Mouse (Mus musculus) heart, adult 2 months (tissue): Measurements from ENCODE around the gene Inpp5b. TPM values are rescaled to one million over a fixed set of nuclear protein-coding genes. Genes with fewer than 3 reads are reported as not detected.

Source experiments
- DNase-seq, 2 experiments: peaks; one replicate each; pipeline ENCODE4 v3.0.0; 2021
- H3K27ac ChIP-seq: fragments of 200-600 bp; 2 replicates; pipeline ENCODE4 v1.8.1; 2022
- H3K27me3 ChIP-seq: fragments of 200-500 bp; 2 replicates; pipeline ENCODE4 v1.6.1; 2012; ENCODE audit warnings: mild to moderate bottlenecking, low read length, inconsistent platforms, mixed read lengths; ENCODE audit not compliant: control insufficient read depth, insufficient read depth
- H3K36me3 ChIP-seq: fragments of 200-500 bp; 2 replicates; pipeline ENCODE4 v1.6.1; 2012; ENCODE audit warnings: low read length, inconsistent platforms; ENCODE audit not compliant: control insufficient read depth, insufficient read depth
- H3K4me1 ChIP-seq: fragments of 200-500 bp; 2 replicates; pipeline ENCODE4 v1.6.1; 2011; ENCODE audit warnings: low read length; ENCODE audit not compliant: control insufficient read depth, insufficient read depth
- H3K4me3 ChIP-seq: fragments of 200-600 bp; 2 replicates; pipeline ENCODE4 v1.8.1; 2022
- H3K79me2 ChIP-seq: fragments of 200-500 bp; replicated peaks from 2 replicates; pipeline ENCODE4 v1.6.1; 2012; ENCODE audit warnings: mild to moderate bottlenecking, inconsistent platforms, low read length, moderate library complexity, mixed read lengths; ENCODE audit not compliant: control insufficient read depth, insufficient read depth
- H3K9ac ChIP-seq: fragments of 200-500 bp; 2 replicates; pipeline ENCODE4 v1.6.1; 2012; ENCODE audit warnings: low read depth, mild to moderate bottlenecking, control low read depth, inconsistent platforms, low read length, mixed read lengths
- CTCF ChIP-seq: fragments of 200-600 bp; IDR thresholded peaks from 2 replicates; pipeline ENCODE4 v1.8.1; 2022; ENCODE audit warnings: antibody characterized with exemption, mild to moderate bottlenecking, moderate library complexity
- EP300 ChIP-seq: fragments of 200-500 bp; IDR thresholded peaks from 2 replicates; pipeline ENCODE4 v1.6.1; 2011; ENCODE audit warnings: low read depth, low read length, control low read depth; ENCODE audit not compliant: insufficient read depth
- POLR2A ChIP-seq: fragments of 200-500 bp; IDR thresholded peaks from 2 replicates; pipeline ENCODE4 v1.6.1; 2011; ENCODE audit warnings: mild to moderate bottlenecking, low read depth, low read length, control low read depth; ENCODE audit not compliant: insufficient read depth
- WGBS: fragments of 180-500 bp; shearing (Covaris S2); methylation state at CpG from one replicate; pipeline ENCODE4 v1.1.7; 2018; 5-methylcytosine and 5-hydroxymethylcytosine counted together
- intact Hi-C: fragments of 180-260 bp; cut with DNase I; formaldehyde crosslinking; loops from one replicate; pipeline ENCODE4 v1.15.1; 2025
- microRNA-seq, 2 experiments: library from miRNA; unstranded; fragments of <30 nt; microRNA quantifications; one replicate each; pipeline ENCODE4 v1.2.0; 2021
- polyA plus RNA-seq: library from polyadenylated mRNA; depleted of rRNA; stranded (reverse); fragments of >200 nt; gene quantifications from 2 replicates; pipeline ENCODE4 v1.2.3, GENCODE M21; 2012; rRNA removed
- total RNA-seq, 2 experiments: library from RNA; stranded (reverse); gene quantifications; 2 replicates each; pipeline ENCODE4 v1.2.3; 2021

The Inpp5b gene
- total and polyA plus RNA-seq, 3 experiments = 8.0 to 17.8 (median 8.2) TPM

DNA sequence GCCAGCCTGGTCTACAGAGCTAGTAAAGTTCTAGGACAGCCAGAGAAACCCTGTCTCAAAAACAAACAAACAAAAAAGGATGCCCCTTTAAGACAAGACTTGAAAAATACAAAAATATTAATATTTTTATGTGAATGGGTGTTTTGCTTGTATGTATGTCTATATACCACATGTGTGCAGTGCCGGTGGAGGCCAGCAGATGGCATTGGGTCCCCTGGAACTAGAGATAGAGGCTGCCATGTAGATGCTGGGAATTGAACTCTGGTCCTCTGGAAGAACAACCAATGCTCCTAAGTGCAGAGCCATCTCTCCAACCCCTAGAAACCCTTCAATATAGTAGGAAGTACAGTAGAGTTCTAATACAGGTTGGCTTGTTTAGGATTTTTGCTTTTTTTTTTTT, 99.3 kb downstream of the Inpp5b start:
- no peak overlapping the region for H3K27ac ChIP-seq
- intact Hi-C loops = no loop called here
- DNase-seq = no peak
- no peaks in the 10 kb centered on the region for H3K36me3 ChIP-seq
- H3K9ac ChIP-seq = no peak overlapping the region
- H3K4me3 ChIP-seq = no peak overlapping the region
- no peaks in the 10 kb centered on the region for H3K4me1 ChIP-seq
- peak; percentile 31 for TF ChIP-seq CTCF
- no peak for TF ChIP-seq POLR2A
- no peaks in the 10 kb centered on the region for H3K27me3 ChIP-seq
- 94% methylated on average over 1 of the region's 1 CpGs for WGBS
- H3K79me2 ChIP-seq = no peaks in the 10 kb centered on the region

DNA sequence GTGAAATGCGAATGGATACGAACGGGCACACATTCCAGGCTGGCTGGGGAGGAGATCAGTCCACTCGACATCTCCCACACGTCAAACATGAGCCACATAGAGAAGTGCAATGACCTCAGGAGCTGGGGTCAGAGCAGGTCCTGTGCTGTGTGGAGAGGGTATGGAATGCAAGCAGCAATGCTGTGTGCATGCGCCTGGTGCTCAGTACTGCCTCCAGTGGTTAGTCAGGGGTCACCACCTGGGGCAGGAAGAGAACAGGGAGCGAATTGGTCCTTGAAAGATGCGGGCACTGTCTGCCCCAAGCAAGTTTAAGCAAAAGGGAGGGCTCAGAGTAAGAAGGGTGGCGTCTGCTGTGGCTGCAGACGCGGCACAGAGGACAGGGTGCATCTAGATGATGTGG, 101.8 kb downstream of the Inpp5b start:
- H3K79me2 ChIP-seq = no peaks in the 10 kb centered on the region
- no peaks in the 10 kb centered on the region for H3K36me3 ChIP-seq
- H3K27me3 ChIP-seq = no peaks in the 10 kb centered on the region
- TF ChIP-seq EP300 (no peak), POLR2A (no peak), CTCF (peak; percentile 77)
- H3K4me3 ChIP-seq = no peak overlapping the region
- intact Hi-C loops = no loop called here
- no peak overlapping the region for H3K9ac ChIP-seq
- no peaks in the 10 kb centered on the region for H3K4me1 ChIP-seq
- H3K27ac ChIP-seq = no peak overlapping the region
- peak in 1 of 2 experiments; percentile 39 for DNase-seq
- WGBS = 63% methylated on average over 11 of the region's 11 CpGs

DNA sequence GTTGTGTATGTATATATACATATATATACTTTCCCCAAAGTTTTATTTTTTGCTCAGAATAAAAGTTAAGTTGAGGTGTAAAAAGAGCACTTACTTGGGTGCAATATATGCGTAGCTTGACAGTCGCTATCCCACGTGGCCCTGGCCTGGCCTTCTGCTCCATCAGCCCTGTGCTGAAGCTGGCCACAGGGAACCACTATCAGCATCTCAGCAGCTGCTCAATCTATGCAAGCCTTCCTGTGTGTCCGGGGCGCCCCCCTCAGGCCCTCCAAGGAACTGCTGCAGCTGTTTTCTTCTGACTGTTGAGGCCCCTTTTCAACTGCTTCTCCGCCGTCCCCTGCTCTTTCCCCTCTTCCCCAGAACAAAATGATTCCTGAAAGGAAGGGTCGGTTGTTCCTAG, 105.9 kb downstream of the Inpp5b start:
- TF ChIP-seq CTCF (no peak; the same call in 1 of the 2 replicates), EP300 (no peak), POLR2A (no peak)
- intact Hi-C loops = loop anchor here (1.0 to 5.0 kb wide), 2 partner anchors 45 to 105 kb away; partner anchors contain the start of genes Inpp5b and Mtf1
- peak; percentile 76 to 85 for DNase-seq
- Histone ChIP-seq H3K79me2 (no peaks in the 10 kb centered on the region), H3K4me1 (peaks cover 4% of the 10 kb centered on the region), H3K27me3 (no peaks in the 10 kb centered on the region), H3K27ac (no peak overlapping the region), H3K4me3 (no peak overlapping the region), H3K36me3 (no peaks in the 10 kb centered on the region), H3K9ac (no peak overlapping the region)
- 11% methylated on average over 8 of the region's 8 CpGs for WGBS

DNA sequence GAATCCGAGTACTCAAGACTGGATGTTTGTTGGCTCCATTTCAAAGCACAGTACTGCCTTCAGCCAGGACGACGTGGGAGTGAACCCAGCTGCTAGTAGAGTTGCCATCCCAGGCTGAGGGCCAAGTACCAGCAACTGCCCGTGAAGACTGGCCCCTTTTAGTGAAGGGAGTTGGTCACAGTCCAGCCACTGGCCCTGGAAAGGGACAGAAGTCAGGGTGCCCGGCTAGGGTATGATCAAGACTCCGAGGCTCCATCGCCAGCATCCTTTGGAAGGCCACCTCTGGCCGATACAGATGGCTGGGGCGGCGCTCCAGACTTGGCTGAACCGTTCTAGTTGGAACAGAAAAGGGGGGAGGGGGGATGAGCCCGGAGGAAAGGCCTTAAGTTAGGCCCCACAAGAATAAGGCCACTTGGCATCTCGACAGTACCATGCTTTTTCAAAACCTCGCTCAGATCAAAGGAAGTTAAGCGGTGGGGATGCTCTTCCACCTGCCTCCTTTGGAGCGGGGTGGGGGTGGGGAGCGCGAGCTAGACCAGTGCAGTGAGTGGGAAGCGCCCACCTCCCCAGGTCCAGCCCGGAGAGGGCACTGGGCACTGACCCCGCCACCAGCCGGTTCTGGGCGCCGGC, 108.1 kb downstream of the Inpp5b start:
- no peaks in the 10 kb centered on the region for H3K27me3 ChIP-seq
- TF ChIP-seq CTCF = no peak
- no peak for TF ChIP-seq EP300
- TF ChIP-seq POLR2A = no peak
- H3K9ac ChIP-seq = peak overlapping the region; percentile 99
- no peaks in the 10 kb centered on the region for H3K79me2 ChIP-seq
- no peaks in the 10 kb centered on the region; the same call in 1 of the 2 replicates for H3K36me3 ChIP-seq
- WGBS = 1% methylated on average over 24 of the region's 24 CpGs
- H3K4me1 ChIP-seq = peaks cover 4% of the 10 kb centered on the region
- peak overlapping the region; percentile 93 for H3K27ac ChIP-seq
- H3K4me3 ChIP-seq = peak overlapping the region; percentile 92
- intact Hi-C loops = loop anchor here (1.0 to 10.0 kb wide), 4 partner anchors 88 to 215 kb away; partner anchors contain the start of genes 9930104L06Rik, Cdca8, Dnali1 and Inpp5b
- peak; percentile 50 to 57 for DNase-seq

DNA sequence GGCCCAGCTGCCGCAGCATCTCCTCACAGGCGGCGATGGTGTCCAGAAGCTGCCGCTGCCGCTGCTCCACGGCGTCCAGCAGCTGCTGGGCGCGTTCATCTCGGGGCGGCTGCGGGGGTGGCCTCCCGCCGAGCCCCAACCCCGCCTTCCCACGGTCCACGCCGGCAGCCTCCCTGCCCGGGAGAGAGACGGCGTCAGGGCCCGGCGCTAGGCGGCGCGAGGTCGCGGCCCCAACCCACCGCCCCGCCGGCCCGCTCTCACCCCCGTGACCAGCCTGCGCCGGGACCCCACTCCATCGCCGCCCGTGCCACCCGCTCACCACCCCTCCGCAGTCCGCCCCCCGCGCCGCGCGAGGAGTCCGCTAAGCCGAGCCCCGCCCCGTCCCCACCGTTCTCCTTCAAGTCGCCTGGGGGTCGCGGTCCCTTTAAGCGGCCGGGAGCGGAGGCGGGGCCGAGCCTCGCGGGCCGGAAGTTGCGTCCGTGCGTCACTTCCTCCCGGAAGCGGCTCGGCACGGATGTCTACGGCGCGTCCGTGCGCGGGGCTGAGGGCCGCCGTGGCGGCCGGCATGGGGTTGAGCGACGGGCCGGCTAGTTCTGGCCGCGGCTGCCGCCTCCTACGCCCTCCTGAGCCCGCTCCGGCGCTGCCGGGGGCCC, 108.7 kb downstream of the Inpp5b start, which contains the start of gene Yrdc:
Gene Yrdc, plus strand, starts transcription at position 419 of the 653 bp plus-strand sequence.
- Histone ChIP-seq H3K79me2 (no peaks in the 10 kb centered on the region), H3K36me3 (no peaks in the 10 kb centered on the region; the same call in 1 of the 2 replicates), H3K4me3 (peak within 1 kb of the TSS; percentile 92), H3K4me1 (peaks cover 4% of the 10 kb centered on the region), H3K27me3 (no peaks in the 10 kb centered on the region), H3K9ac (peak within 1 kb of the TSS; percentile 99), H3K27ac (peak within 1 kb of the TSS; percentile 93)
- under 1% methylated on average over 73 of the region's 90 CpGs for WGBS
- DNase-seq = peak; percentile 96 to 97
- intact Hi-C loops = loop anchor here (1.0 to 10.0 kb wide), 3 partner anchors 87 to 214 kb away; partner anchors contain the start of genes 9930104L06Rik, Cdca8, Dnali1 and Sf3a3
- TF ChIP-seq EP300 = no peak
- peak; percentile 64 for TF ChIP-seq CTCF
- peak; percentile 64 for TF ChIP-seq POLR2A

Small RNAs within 50 kb of the gene (microRNA-seq; reads per million reads assigned to microRNA genes)
- 0 reads per million in 2 experiments for gene Gm24721
- gene Mir697 = 0 reads per million in 2 experiments
- 0 to 0.39 reads per million in 2 experiments for gene Mir698

Other genes starting within 250 kb of the Inpp5b start
- gene 3100002H09Rik, start 131.0 kb upstream of the Inpp5b start, total RNA-seq = not detected
- not detected in 2 replicates for gene 3100002H09Rik, start 131.0 kb upstream of the Inpp5b start, polyA plus RNA-seq
- gene Pou3f1, start 85.0 kb upstream of the Inpp5b start, total RNA-seq = under 1 TPM; 0.08 to 0.16 TPM
- 0.04 and 0.09 TPM in 2 replicates for gene Pou3f1, start 85.0 kb upstream of the Inpp5b start, polyA plus RNA-seq
- 10 to 100 TPM; 12.1 to 13.5 TPM for gene Utp11, start 48.2 kb upstream of the Inpp5b start, total RNA-seq
- gene Utp11, start 48.2 kb upstream of the Inpp5b start, polyA plus RNA-seq = 4.0 and 6.2 TPM in 2 replicates
- gene Fhl3, start 41.1 kb upstream of the Inpp5b start, total RNA-seq = 10 to 100 TPM in 1 of 2 experiments, 1 to 10 TPM in 1; 7.8 to 11.5 TPM
- gene Fhl3, start 41.1 kb upstream of the Inpp5b start, polyA plus RNA-seq = 10.1 and 17.9 TPM in 2 replicates
- gene Sf3a3, start 27.1 kb upstream of the Inpp5b start, total RNA-seq = 10 to 100 TPM; 18.0 to 19.4 TPM
- gene Sf3a3, start 27.1 kb upstream of the Inpp5b start, polyA plus RNA-seq = 7.7 and 11.5 TPM in 2 replicates
- gene Mtf1, start 60.3 kb downstream of the Inpp5b start, total RNA-seq = 10 to 100 TPM; 15.3 to 15.7 TPM
- gene Mtf1, start 60.3 kb downstream of the Inpp5b start, polyA plus RNA-seq = 4.7 and 9.1 TPM in 2 replicates
- gene Yrdc, start 108.8 kb downstream of the Inpp5b start, total RNA-seq = 10 to 100 TPM; 21.6 to 22.6 TPM
- 18.4 and 38.6 TPM in 2 replicates for gene Yrdc, start 108.8 kb downstream of the Inpp5b start, polyA plus RNA-seq
- gene 1110065P20Rik, start 109.3 kb downstream of the Inpp5b start, total RNA-seq = 10 to 100 TPM; 18.6 to 20.4 TPM
- 26.3 and 28.0 TPM in 2 replicates for gene 1110065P20Rik, start 109.3 kb downstream of the Inpp5b start, polyA plus RNA-seq
- under 1 TPM; 0.23 to 0.34 TPM for gene Maneal, start 120.3 kb downstream of the Inpp5b start, total RNA-seq
- gene Maneal, start 120.3 kb downstream of the Inpp5b start, polyA plus RNA-seq = 0.41 and 0.88 TPM in 2 replicates
- not detected for gene Epha10, start 139.0 kb downstream of the Inpp5b start, total RNA-seq
- gene Epha10, start 139.0 kb downstream of the Inpp5b start, polyA plus RNA-seq = 0.02 TPM in 1 of 2 replicates, not detected in the other
- gene 9930104L06Rik, start 195.2 kb downstream of the Inpp5b start, total RNA-seq = 1 to 10 TPM; 6.1 to 8.4 TPM
- 5.9 and 7.5 TPM in 2 replicates for gene 9930104L06Rik, start 195.2 kb downstream of the Inpp5b start, polyA plus RNA-seq
- gene Cdca8, start 197.5 kb downstream of the Inpp5b start, total RNA-seq = under 1 TPM; 0.52 to 0.59 TPM
- gene Cdca8, start 197.5 kb downstream of the Inpp5b start, polyA plus RNA-seq = 0.35 and 0.57 TPM in 2 replicates
- gene Rspo1, start 244.6 kb downstream of the Inpp5b start, total RNA-seq = 1 to 10 TPM; 2.7 to 4.4 TPM
- 3.9 and 4.0 TPM in 2 replicates for gene Rspo1, start 244.6 kb downstream of the Inpp5b start, polyA plus RNA-seq